Mouse (Mus musculus) natural killer cell, adult 2 months (primary cell): ENCODE measurements around the gene Dkk3.

Experiments used
- DNase-seq, 2 experiments: peaks; one replicate each; pipeline ENCODE4 v3.0.0; 2022; ENCODE audit warnings: low spot score in 2 of 2

Gene Dkk3

GRCm38 (mm10) chr7:112158942-112159341 is at the start of gene Dkk3:
Gene Dkk3 (minus strand): TSS chr7:112159057.
- no peak for DNase-seq

- DNase-seq: no peak
Observed at GRCm38 (mm10) chr7:112207717-112208116, 48.9 kb upstream of the Dkk3 start.

GRCm38 (mm10) chr7:112205513-112205912 is 46.7 kb upstream of the Dkk3 start:
- DNase-seq: no peak

- DNase-seq: no peak
Observed at GRCm38 (mm10) chr7:112204380-112204963, 45.6 kb upstream of the Dkk3 start.

GRCm38 (mm10) chr7:112203937-112204336 is 45.1 kb upstream of the Dkk3 start:
- no peak for DNase-seq

GRCm38 (mm10) chr7:112202843-112203242 is 44.0 kb upstream of the Dkk3 start:
- DNase-seq: no peak

- no peak for DNase-seq
Observed at GRCm38 (mm10) chr7:112202194-112202593, 43.3 kb upstream of the Dkk3 start.

- DNase-seq: no peak
Observed at GRCm38 (mm10) chr7:112200761-112201160, 41.9 kb upstream of the Dkk3 start.

- DNase-seq: no peak
Observed at GRCm38 (mm10) chr7:112199343-112199742, 40.5 kb upstream of the Dkk3 start.

- DNase-seq: no peak
Observed at GRCm38 (mm10) chr7:112197461-112197860, 38.6 kb upstream of the Dkk3 start.

- DNase-seq: no peak
Observed at GRCm38 (mm10) chr7:112194286-112194685, 35.4 kb upstream of the Dkk3 start.

GRCm38 (mm10) chr7:112192778-112193177 is 33.9 kb upstream of the Dkk3 start:
- DNase-seq: no peak

GRCm38 (mm10) chr7:112192237-112192636 is 33.4 kb upstream of the Dkk3 start:
- no peak for DNase-seq

GRCm38 (mm10) chr7:112187536-112188459 is 28.9 kb upstream of the Dkk3 start:
- DNase-seq: no peak

GRCm38 (mm10) chr7:112186871-112187270 is 28.0 kb upstream of the Dkk3 start:
- no peak for DNase-seq

- DNase-seq: no peak
Observed at GRCm38 (mm10) chr7:112185226-112185745, 26.4 kb upstream of the Dkk3 start.

GRCm38 (mm10) chr7:112184519-112185225 is 25.8 kb upstream of the Dkk3 start:
- DNase-seq: no peak

GRCm38 (mm10) chr7:112183258-112183841 is 24.5 kb upstream of the Dkk3 start:
- peak; percentile 73 to 77 for DNase-seq

GRCm38 (mm10) chr7:112180235-112180705 is 21.4 kb upstream of the Dkk3 start:
- DNase-seq: peak; percentile 46 to 56

- no peak for DNase-seq
Observed at GRCm38 (mm10) chr7:112176627-112177026, 17.8 kb upstream of the Dkk3 start.

GRCm38 (mm10) chr7:112172669-112173068 is 13.8 kb upstream of the Dkk3 start:
- DNase-seq: no peak
